Mouse (Mus musculus) frontal cortex, postnatal 14 days (tissue): Measurements from ENCODE around the gene Mprip.

Experiments
- DNase-seq, 2 experiments: peaks; one replicate each; pipeline ENCODE4 v3.0.0; 2022; ENCODE audit warnings: low spot score in 2 of 2

Mprip gene

DNA sequence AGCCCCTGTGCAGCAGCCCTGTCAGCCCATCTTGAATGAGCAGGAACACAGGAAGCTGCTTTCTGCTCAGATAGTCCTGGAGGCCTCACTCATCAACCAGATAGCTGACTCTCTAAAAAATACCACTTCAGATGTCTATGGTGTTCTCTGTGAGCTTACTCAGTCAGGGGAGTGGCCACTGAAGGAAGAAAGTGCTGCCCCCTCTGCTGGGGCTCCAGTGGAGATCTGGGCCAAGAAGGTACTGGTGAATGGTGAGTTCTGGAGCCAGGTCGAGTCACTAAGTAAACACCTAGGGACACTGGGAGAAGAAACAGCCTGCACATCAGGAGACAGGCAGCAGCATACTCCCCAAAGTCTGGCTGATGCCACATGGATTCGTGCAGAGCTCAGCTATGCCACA is 98.5 kb downstream of the Mprip start:
- DNase-seq: no peak

DNA sequence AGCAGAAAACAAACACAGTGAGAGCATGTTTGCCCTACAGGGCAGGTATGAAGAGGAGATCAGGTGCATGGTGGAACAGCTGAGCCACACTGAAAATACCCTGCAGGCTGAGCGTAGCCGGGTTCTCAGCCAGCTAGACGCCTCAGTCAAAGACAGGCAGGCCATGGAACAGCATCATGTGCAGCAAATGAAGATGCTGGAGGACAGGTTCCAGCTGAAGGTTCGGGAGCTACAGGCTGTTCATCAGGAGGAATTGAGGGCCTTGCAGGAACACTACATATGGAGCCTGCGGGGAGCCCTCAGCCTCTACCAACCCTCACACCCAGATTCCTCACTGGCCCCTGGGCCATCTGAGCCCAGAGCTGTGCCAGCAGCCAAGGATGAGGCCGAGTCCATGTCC is 99.7 kb downstream of the Mprip start:
- no peak for DNase-seq

DNA sequence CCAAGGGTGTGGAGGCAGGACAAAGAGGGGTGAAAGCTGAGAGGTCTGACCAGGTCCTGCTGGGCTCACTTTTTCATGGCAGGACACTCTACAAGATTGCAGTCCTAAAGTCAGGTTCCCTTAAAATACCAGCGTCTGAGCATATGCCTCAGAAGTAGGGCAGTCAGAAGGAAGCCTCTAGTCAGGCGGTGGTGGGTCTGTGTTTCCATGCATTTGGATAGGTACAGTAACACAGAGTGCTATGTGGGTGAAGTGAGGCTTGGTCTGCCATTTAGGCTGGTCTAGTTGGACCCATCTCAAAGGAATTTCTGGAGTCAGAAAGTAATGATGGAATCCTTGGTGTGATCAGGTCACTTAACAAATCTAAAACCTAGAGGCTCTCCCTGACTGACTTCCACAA is 108.2 kb downstream of the Mprip start:
- DNase-seq: no peak

DNA sequence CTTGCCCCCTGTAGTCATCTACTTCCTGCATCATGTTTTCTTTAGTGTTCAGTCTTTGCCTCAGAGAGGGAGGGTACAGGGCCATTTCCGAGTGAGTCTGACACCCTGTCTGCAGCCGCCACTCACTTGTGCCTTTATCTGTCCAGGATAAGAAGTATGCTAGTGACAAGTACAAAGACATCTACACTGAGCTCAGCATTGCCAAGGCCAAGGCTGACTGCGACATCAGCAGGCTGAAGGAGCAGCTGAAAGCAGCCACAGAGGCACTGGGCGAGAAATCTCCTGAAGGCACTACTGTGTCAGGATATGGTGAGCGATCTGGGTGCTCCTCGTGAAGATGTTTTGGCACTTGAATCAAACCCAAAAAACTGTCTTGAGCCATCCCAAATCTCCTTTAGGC is 108.6 kb downstream of the Mprip start:
- no peak for DNase-seq

DNA sequence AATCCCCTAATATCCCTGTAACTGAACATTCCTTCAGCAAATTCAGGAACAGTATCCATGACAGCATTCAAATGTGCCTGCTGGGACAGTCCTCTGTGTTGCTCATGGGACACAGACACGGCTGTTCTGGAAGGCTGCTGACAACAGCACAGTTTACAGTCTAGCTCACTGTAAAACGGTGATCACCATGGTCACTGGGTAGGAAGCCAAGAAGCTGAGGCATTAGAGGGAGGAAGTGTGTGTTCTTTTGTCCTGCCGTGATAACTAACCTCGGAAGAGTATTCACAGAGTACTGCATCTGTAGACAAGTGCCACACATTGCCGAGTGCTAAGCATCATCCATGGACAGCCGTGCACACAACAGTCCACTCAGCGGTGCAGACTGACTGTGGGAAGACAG is 109.6 kb downstream of the Mprip start:
- DNase-seq: no peak

- no peak for DNase-seq
Observed at GRCm38 (mm10) chr11:59772291-59772690, 111.2 kb downstream of the Mprip start.

DNA sequence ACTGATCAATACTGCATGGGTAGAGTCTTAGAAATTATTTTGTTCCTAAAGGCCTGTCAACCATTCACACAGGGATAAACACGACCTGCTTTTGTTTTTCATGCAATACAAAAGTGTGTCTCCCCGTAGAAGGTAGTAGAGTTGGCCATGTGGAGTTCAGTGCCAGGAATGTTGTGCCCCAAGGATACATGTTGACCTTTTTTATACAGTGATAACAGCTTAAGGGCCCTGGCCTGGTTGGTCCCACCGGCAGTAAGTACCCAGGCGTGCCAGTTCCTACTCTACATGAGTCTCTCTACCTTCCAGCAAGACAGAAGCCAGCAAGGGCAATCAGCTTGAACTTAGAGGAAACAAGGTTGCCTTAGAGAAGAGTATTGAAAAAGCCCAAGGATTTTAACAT is 111.8 kb downstream of the Mprip start:
- no peak for DNase-seq

- DNase-seq: no peak
Observed at GRCm38 (mm10) chr11:59774522-59774921, 113.4 kb downstream of the Mprip start.

GRCm38 (mm10) chr11:59775435-59776148 is 114.5 kb downstream of the Mprip start:
- DNase-seq: no peak

- DNase-seq: no peak
Observed at GRCm38 (mm10) chr11:59777259-59777658, 116.2 kb downstream of the Mprip start.

DNA sequence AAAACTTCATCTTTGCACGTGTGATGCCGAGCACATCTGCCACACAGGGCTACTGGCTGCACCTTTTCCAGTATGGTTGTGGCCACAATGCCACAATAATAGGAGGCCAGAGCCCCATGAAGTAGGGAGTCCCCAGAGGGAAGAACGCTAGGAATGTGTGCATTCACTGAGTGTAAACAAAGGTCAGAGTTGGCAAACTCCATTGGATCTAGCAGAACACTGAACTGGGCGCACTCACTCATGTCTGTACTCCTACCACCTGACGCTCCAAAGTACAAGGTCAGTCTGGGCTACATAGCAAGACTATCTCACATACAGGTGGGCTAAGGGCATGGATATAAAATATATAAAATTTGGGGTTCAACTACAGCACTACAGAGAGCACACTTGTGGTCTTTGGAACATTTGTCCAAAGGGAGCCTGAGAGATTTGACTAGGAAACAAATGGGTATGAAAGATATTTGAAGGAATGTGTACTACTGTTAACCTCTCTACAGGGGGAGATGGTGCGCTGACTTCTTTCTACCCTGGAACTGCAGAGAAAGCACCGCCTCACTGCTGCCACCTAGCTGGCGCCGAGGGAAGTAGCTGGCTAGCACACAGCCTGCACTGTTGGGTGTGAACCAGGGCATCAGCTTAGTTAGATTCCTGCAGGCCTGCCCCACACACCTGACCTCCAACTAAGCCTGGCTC is 117.2 kb downstream of the Mprip start:
- peak in 1 of 2 experiments; percentile 55 for DNase-seq

- no peak for DNase-seq
Observed at GRCm38 (mm10) chr11:59778874-59779223, 117.7 kb downstream of the Mprip start.

GRCm38 (mm10) chr11:59779406-59779805 is 118.3 kb downstream of the Mprip start:
- DNase-seq: no peak

DNA sequence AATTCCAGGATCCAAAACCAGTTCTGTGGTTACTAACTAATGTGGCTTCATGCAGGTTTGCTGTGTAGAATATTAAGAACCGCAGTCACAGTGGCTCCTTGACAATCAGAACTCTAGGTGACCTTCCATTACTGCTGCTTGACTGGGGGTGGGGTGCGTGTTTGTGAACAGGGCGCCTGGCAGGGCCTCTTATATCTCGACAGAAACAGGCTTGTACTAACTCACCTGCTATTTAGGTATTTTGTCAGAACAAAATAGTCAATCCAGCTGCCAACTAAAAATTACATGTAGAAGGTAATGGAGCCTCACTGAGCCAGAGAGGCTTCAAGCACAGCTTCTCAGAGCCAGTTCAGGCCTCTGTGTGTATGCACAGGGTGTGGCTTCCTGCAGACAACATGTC is 119.1 kb downstream of the Mprip start:
- no peak for DNase-seq

GRCm38 (mm10) chr11:59782091-59782590 is 121.0 kb downstream of the Mprip start:
- DNase-seq: no peak

- no peak for DNase-seq
Observed at GRCm38 (mm10) chr11:59783591-59783990, 122.5 kb downstream of the Mprip start.

DNA sequence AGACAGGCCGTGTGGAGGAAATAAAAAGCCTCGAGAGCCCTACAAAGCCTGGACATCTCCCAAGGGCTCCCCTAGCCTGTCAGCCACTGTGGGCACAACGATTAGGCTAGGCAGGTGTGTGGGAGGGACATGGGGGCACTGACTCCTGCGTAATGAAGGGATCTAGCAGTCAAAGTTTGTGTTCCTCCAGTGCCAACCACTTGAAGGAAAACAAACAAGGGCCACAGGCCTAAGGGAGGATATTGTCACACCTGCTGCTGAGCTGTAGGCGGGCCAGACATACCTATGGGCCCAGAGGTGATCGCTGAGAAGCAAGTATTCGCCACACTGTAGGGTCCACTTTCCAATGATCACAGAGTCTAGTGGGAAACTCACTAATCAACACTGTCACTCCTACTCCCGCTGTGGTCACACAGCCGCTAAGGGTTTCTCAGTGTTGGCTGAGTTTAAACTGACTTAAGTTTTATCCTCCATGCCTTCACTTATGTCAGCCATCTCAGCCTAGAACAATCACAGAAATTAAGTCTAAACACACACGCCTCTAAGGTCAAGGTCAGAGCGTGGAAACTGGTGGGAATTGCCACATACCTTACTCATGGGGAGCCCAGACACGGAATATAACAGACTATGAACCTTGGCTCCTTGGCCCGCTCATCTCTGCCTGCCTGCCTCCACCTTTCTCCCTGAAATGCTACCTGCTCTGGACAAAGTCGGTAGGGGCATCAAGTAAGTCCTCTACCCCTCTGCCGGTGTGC is 125.5 kb downstream of the Mprip start:
- no peak for DNase-seq

DNA sequence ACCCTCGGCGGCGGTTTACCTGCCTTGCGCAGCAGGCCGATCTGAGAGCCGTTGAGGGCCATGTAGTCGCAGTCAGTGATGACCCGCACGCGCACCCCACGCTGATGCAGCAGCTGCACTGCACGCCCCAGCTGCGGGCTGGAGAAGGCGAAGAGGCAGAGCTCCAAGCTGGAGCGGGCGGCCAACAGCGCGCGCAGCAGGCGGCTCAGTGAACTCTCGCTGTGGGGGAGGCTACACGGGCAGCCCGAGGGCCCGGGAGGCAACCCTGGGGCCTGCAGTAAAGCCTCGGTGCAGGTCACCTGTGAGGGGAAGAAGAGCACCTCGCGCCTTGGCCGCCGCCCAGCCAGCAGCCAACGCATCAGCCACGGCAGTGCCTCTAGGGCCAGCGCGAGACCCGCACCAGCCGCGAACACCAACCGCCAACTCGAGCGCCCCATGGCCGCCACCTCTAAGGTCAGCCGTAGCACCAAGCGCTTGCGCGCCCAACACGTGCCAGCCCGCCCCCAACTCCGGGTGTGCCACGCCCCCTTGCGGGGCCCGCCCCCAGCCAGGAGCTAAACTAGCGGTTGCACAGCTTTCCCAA is 126.2 kb downstream of the Mprip start, which contains the start of gene Pld6:
Pld6 (minus strand) TSS at position 447 of the 583 bp plus-strand sequence.
- peak in 1 of 2 experiments; percentile 27 for DNase-seq

DNA sequence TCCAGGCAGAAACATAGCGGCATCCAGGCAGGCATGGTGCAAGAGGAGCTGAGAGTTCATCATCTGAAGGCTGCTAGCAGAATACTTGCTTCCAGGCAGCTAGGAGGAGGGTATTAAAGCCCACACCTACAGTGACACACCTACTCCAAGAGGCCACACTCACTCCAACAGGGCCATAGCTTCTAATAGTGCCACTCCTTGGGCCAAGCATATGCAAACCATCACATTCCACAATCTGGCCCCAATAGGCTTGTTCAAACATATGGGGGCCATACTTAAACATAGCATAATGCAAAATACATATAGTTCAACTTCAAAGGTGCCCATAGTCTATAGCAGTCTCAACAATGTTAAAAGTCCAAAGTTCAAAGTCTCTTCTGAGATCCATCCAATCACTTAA is 128.2 kb downstream of the Mprip start:
- no peak for DNase-seq

DNA sequence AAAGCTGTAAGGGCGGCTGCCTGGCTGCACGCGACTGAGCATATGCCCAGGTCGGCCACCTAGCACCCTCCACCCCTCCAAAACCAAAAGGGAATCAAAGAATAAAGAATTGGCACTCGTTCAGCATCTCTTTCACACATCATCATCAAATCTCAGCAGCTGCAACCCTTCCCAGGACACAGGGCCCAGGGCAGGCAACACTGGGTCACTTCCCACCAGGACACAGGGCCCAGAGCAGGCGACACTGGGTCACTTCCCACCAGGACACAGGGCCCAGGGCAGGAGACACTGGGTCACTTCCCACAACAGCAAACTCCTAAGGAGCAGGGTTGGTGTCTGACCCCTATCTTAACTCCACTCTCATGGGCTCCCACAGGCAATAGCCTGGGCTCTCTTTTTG is 132.3 kb downstream of the Mprip start:
- DNase-seq: no peak

DNA sequence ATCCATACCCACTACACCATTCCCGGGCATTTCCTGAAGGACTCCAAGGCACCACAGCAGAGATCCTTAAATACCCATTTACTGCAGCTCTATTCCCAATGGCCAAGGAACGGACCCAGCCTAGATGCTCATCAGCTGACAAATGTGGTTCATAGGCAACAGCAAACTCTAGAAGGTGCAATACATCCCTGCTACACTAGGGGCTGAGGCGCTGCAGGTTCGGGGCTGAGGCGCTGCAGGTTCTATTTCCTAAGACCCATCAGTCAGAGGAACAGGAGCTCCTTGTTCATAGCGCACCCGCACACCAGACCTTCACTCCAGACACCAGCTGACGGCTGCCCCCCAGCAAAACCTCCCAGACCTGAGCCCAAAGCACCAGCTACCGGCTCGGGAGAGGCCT is 139.3 kb downstream of the Mprip start:
- no peak for DNase-seq

DNA sequence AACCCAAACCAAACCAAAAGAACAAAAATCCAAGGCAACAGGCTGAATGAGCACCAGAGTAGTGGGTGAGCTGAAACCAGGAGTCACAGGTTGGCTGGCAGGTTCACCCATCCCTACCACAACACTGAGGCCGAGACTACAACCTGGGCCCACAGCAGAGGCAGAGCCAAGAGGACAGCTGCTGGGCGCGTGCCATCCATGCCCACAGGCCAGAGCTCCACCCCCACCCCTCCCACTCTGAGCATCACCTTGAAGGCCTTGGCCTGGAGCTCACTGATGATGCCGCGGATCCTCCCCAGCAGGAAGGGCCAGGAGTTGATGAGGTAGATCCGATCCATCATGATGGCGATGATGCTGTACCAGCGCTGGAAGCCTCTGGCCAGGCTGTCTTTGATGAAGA is 140.8 kb downstream of the Mprip start:
- DNase-seq: no peak
